Mouse (Mus musculus): ENCODE results near the gene Tmtc3.
"Not testable (repeated sequence)": the region's sequence is repeated elsewhere in the genome, so short reads cannot be mapped to it uniquely, and the experiment has no call there.

Gene Tmtc3

GRCm38 (mm10) chr10:100487097-100487978 lies at the start of gene Tmtc3, which contains the start of gene Cep290:
Gene Tmtc3, minus strand, starts transcription at chr10:100487350.
Gene Cep290, plus strand, starts transcription at chr10:100487558.
- DNase-seq = peak; percentile 96

- DNase-seq = no peak
Measured at GRCm38 (mm10) chr10:100524499-100525390, 37.6 kb upstream of the Tmtc3 start.

DNA sequence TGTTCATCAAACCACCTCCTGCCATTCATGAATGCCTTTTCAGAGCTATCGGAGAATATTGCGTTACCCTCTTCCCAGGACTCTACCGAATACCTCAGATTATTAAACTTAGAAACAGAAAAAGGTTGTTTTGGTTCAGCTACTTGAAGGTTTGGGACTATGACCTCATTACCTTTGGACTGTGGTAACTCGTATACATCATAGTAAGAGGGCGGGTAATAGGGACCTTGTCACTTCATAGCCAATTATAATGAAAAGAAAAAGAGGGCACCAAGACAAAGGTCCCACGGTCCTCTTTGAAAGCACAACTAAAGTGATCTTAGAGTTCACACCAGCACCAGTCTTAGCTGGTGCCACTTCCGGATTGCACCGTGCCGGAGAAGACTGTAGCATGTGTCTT lies 35.2 kb upstream of the Tmtc3 start:
- no peak for DNase-seq

GRCm38 (mm10) chr10:100521617-100522016 lies 34.5 kb upstream of the Tmtc3 start:
- DNase-seq = no peak

DNA sequence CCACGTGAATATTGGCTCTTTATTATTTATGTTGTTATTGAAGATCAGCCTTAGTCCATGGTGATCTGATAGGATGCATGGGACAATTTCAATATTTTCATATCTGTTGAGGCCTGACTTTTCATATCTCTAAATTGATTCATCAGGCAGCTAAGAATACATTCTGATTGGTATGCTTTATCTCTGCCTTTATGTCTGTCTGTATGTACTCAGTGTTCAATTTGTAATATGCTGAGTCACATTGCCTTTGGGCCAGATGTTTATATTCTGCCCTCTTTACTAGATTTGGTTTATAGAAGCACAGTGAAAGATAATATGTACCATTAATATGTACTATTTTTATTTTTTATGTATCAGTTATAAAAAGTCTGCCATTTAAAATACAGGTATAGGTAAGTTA lies 21.0 kb upstream of the Tmtc3 start:
- DNase-seq = no peak

DNA sequence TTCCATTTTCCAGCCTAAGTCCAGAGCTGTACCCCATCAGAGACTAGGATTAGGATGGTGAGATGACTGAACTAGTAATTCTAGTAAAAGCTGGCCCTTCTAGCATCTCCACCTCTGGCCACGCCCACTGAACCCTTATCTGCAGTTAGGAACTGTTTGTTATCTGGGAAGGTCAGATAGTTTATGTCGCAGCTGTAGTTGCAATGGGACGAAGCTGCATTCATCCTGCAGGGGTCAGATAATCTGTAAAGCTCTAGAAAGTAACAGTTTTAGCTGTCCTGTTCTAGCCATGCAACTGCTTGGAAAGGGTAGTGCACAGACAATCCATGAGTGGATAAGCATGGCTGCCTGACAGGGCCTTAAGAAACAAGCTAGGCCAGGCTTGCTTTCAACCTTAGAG lies 11.2 kb upstream of the Tmtc3 start:
- no peak for DNase-seq

DNA sequence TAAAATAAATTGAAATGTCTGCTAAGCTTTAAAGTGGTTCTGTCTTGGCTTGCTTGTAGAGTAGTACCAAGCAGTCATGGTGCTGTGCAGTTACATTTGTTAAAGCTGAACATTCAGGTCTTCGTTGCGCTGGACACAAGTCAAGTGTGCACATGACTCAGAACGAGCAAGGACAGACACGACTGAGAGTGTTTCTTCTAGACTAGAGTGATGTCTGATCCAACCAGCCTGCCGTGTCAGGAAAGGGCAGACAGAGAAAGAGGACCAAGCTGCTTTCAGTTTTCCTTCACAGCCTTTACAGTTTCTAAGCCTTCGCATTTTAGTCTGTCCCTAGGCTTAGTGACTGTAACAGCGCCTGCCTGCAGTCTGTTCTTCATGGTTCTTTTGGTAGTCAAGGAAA lies 4.8 kb upstream of the Tmtc3 start:
- no peak for DNase-seq

DNA sequence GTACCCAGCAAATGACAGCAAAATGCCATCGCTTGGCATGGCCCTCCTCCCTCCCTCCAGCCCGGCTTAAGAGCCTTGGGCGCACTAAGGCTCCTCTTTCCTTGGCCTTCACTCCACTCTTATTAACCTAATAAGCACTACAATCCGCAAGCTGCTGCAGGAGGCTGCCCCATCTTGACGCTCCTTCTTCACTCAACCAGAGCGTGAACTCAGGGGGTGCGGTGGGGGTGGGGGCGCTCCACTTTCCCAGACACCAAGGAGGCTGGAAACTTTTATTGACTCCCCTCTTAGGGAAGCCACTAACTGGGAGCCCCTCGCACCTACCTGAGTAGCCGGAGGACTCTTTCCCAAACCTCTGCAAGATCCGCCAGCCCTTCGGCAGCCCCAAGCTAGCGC lies 451 bp downstream of the Tmtc3 start:
- DNase-seq = no peak

DNA sequence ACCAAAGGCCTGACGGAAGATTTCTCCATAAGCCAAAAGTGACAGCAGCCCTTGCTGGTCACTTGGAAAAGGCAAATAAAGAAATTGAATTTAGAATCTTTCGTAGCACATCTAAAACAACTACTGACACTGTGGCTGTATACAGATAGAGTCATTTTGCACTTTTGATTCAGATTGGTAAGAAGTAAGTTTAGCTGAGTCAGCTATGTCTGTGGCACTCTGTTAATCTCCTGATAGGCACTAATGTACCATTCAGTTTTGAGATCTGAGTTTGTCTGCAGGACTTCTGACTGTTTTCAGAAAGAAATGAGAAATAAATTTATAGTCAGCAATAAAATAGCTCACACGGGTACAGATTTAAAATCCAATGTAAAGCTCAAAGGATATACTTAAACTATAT lies 7.6 kb downstream of the Tmtc3 start:
- no peak for DNase-seq

DNA sequence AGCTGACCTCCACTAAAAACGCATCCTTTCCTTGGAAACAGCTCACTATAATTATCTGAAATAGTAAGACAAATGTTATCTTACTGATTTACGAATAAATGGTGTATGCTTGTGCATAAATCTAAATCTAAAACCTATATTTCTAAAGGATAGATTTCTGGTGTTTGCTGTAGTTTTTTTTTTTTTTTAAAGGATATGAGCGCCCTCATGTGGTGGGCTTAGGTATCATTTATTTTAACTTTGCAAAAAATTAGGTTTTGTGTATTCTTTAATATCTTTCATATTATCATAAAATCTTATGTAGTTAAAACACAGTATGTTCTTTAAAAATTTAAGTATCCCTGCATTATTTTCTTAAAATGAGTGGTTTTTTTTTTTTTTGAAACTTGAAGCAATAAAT lies 12.1 kb downstream of the Tmtc3 start:
- DNase-seq = no peak

DNA sequence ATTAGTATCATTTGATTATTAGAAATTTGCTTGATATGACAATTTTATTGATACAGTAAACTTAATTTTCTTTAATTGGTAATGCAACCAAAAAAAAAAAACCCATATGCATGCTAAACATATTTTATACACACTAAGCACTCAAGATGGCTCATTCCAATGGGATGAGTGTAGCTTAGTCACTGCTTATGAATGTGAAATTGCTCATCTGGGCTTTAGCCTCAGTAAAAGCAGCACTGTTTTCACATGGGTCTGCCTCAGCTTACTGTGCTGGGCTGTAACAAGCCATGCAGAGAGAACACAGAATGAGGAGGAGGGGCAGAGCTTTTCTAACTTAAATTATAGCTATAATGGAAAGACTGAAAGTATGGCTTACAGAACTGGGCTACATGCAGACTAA lies 26.6 kb downstream of the Tmtc3 start:
- no peak for DNase-seq

- DNase-seq = no peak
Measured at GRCm38 (mm10) chr10:100449394-100449793, 37.8 kb downstream of the Tmtc3 start.

GRCm38 (mm10) chr10:100427592-100427991 lies 59.6 kb downstream of the Tmtc3 start:
- no peak for DNase-seq

- no peak for DNase-seq
Measured at GRCm38 (mm10) chr10:100415566-100415965, 71.6 kb downstream of the Tmtc3 start.

DNA sequence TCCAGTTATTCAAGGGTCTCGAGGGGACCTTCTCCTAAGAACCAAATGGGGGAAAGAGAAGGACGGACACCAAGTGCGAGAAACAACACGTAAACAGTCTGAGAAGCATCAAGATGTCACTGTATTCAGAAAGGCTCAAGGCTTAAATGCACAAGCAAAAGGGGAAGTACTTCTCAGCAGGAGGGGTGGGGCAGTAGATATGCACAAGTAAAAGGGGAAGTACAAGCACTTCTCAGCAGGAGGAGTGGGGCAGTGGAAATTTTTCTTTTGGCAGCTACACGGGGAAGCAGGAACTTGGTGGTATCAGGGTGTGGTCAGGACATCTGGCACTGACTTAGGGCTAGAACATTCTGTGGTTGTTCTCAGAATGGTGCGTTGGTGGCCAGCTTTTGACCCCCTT lies 84.8 kb downstream of the Tmtc3 start:
- not testable (repeated sequence) for DNase-seq
